Mouse (Mus musculus) NIH3T3 (cell line): ENCODE measurements around the gene Pde4b.
"Not testable (repeated sequence)": the region's sequence is repeated elsewhere in the genome, so short reads cannot be mapped to it uniquely, and the experiment has no call there.

Experiments used
- DNase-seq: peaks from one replicate; pipeline ENCODE4 v3.0.0-alpha.2; 2012; ENCODE audit warnings: low read depth

The Pde4b gene

GRCm38 (mm10) chr4:102087091-102087565 is at the start of gene Pde4b:
TSS of gene Pde4b (plus strand) at chr4:102087543.
- no peak for DNase-seq

- no peak for DNase-seq
Observed at GRCm38 (mm10) chr4:102040190-102040589, 47.2 kb upstream of the Pde4b start.

GRCm38 (mm10) chr4:102045183-102046140 is 41.9 kb upstream of the Pde4b start:
- DNase-seq, result no peak

- DNase-seq, result not testable (repeated sequence)
Observed at GRCm38 (mm10) chr4:102049368-102049767, 38.0 kb upstream of the Pde4b start.

- DNase-seq, result no peak
Observed at GRCm38 (mm10) chr4:102061322-102061721, 26.0 kb upstream of the Pde4b start.

GRCm38 (mm10) chr4:102069314-102069713 is 18.0 kb upstream of the Pde4b start:
- DNase-seq, result no peak

- no peak for DNase-seq
Observed at GRCm38 (mm10) chr4:102086336-102086735, 1.0 kb upstream of the Pde4b start.

- DNase-seq, result no peak
Observed at GRCm38 (mm10) chr4:102087566-102088234, 357 bp downstream of the Pde4b start.

- no peak for DNase-seq
Observed at GRCm38 (mm10) chr4:102088235-102088867, 1.0 kb downstream of the Pde4b start.

GRCm38 (mm10) chr4:102095851-102096250 is 8.5 kb downstream of the Pde4b start:
- DNase-seq, result no peak

- no peak for DNase-seq
Observed at GRCm38 (mm10) chr4:102102241-102102640, 14.9 kb downstream of the Pde4b start.

- DNase-seq, result no peak
Observed at GRCm38 (mm10) chr4:102104534-102105014, 17.2 kb downstream of the Pde4b start.

- no peak for DNase-seq
Observed at GRCm38 (mm10) chr4:102106771-102107170, 19.4 kb downstream of the Pde4b start.

GRCm38 (mm10) chr4:102119454-102119853 is 32.1 kb downstream of the Pde4b start:
- DNase-seq, result no peak

- DNase-seq, result no peak
Observed at GRCm38 (mm10) chr4:102136366-102136849, 49.1 kb downstream of the Pde4b start.

GRCm38 (mm10) chr4:102138346-102138745 is 51.0 kb downstream of the Pde4b start:
- DNase-seq, result no peak

GRCm38 (mm10) chr4:102141241-102141640 is 53.9 kb downstream of the Pde4b start:
- DNase-seq, result no peak

GRCm38 (mm10) chr4:102148766-102149165 is 61.4 kb downstream of the Pde4b start:
- DNase-seq, result no peak

- no peak for DNase-seq
Observed at GRCm38 (mm10) chr4:102159178-102159577, 71.8 kb downstream of the Pde4b start.

GRCm38 (mm10) chr4:102171636-102172035 is 84.3 kb downstream of the Pde4b start:
- DNase-seq, result no peak

- no peak for DNase-seq
Observed at GRCm38 (mm10) chr4:102172711-102173213, 85.4 kb downstream of the Pde4b start.

- no peak for DNase-seq
Observed at GRCm38 (mm10) chr4:102175985-102176384, 88.6 kb downstream of the Pde4b start.
